ENCODE assay signal across 19 mouse cellular contexts in genomic region chr10:80812391-80813041, GRCm38 (mm10). TPM values are rescaled to one million over a fixed set of nuclear protein-coding genes. Genes with fewer than 3 reads are reported as not detected.
A peak's percentile ranks its signal among the peaks of the same experiment; 100 is the strongest.
DNase-seq lines count a peak whose midpoint lies in the region; ATAC-seq lines count a peak whose summit lies in the region.
"Had no signal": no experiment of that assay in that cellular context is flagged by ENCODE, and none has a peak within 500 bp of the region (broad histone marks: within the 10 kb centered on the region; RNA-seq: fewer than 3 reads in every experiment).

No protein-coding gene starts in this region.

- H3K27ac ChIP-seq in heart, embryonic 13.5 days (replicated peaks): no peak overlapping the region
- no peak overlapping the region for H3K27ac ChIP-seq in neural tube, embryonic 13.5 days (replicated peaks)
- H3K27ac ChIP-seq: heart, embryonic 15.5 days; hindbrain, postnatal 0 days; neural tube, embryonic 15.5 days had no signal

- no peaks in the 10 kb centered on the region for H3K9me3 ChIP-seq in heart, embryonic 13.5 days
- H3K9me3 ChIP-seq in neural tube, embryonic 13.5 days: no peaks in the 10 kb centered on the region
- H3K9me3 ChIP-seq: heart, embryonic 15.5 days; neural tube, embryonic 15.5 days had no signal

- no peaks in the 10 kb centered on the region for H3K36me3 ChIP-seq in heart, embryonic 13.5 days
- H3K36me3 ChIP-seq in neural tube, embryonic 13.5 days: no peaks in the 10 kb centered on the region
- H3K36me3 ChIP-seq: heart, embryonic 15.5 days; neural tube, embryonic 15.5 days had no signal

- 0 out of 2 replicates have a peak overlapping the region, but pooled peaks have one; percentile 42 for H3K9ac ChIP-seq in heart, embryonic 13.5 days
- H3K9ac ChIP-seq in neural tube, embryonic 13.5 days: peak overlapping the region; percentile 43; the same call in 1 of the 2 replicates
- H3K9ac ChIP-seq: forebrain, postnatal 0 days; heart, embryonic 15.5 days; neural tube, embryonic 15.5 days had no signal

- H3K4me1 ChIP-seq in heart, embryonic 13.5 days: peaks cover 39% of the 10 kb centered on the region
- peaks cover 24% of the 10 kb centered on the region for H3K4me1 ChIP-seq in neural tube, embryonic 13.5 days (replicated peaks)

- DNase-seq in adrenal gland, postnatal 10 days: peak; percentile 60
- no peak for DNase-seq in adrenal gland, adult 8-10 months
- DNase-seq in heart, postnatal 10 days: no peak
- DNase-seq in neural tube, embryonic 10.5 days (ENCODE audit: extremely low spot score, low spot score): no peak
- DNase-seq in left cerebral cortex, postnatal 36 days (ENCODE audit: low spot score in 2 of 2): no peak
- DNase-seq in cerebellum, postnatal 4 days (ENCODE audit: low spot score in 2 of 2): no peak
- DNase-seq: cerebellum, adult 11-12 months; cerebellum, postnatal 25 days; forebrain, postnatal 0 days; kidney, adult 8-10 months; kidney, postnatal 4 days; liver; lung, adult 18-20 months had no signal

- H3K4me2 ChIP-seq in heart, embryonic 13.5 days: no peak overlapping the region
- H3K4me2 ChIP-seq in neural tube, embryonic 13.5 days: no peak overlapping the region
- H3K4me2 ChIP-seq: heart, embryonic 15.5 days; neural tube, embryonic 15.5 days had no signal

- intact Hi-C loops in heart, postnatal 10 days (cut with DNase I): no loop called here
- intact Hi-C loops in left cerebral cortex, postnatal 36 days (cut with DNase I): no loop called here

- WGBS in heart, embryonic 13.5 days: 40% methylated on average over 5 of the region's 5 CpGs
- 60% methylated on average over 5 of the region's 5 CpGs for WGBS in neural tube, embryonic 13.5 days

- peaks cover 40% of the 10 kb centered on the region for H3K27me3 ChIP-seq in heart, embryonic 13.5 days (replicated peaks)
- peaks cover 47% of the 10 kb centered on the region for H3K27me3 ChIP-seq in neural tube, embryonic 13.5 days

- no peak for ATAC-seq in heart, embryonic 13.5 days (ENCODE audit: extremely low read depth, insufficient number of reproducible peaks, low FRiP score, low TSS enrichment)
- no peak for ATAC-seq in neural tube, embryonic 13.5 days (ENCODE audit: low read depth)
- ATAC-seq: forebrain, postnatal 0 days; hindbrain, postnatal 0 days had no signal

- no peak overlapping the region for H3K4me3 ChIP-seq in heart, embryonic 13.5 days
- no peak overlapping the region for H3K4me3 ChIP-seq in neural tube, embryonic 13.5 days
- H3K4me3 ChIP-seq: heart, embryonic 15.5 days; neural tube, embryonic 15.5 days had no signal

RNA-seq across cellular contexts. Expression of gene Jsrp1, which starts 0.8 kb away (rescaled TPM):
- 10 to 100 TPM in 1 of 2 experiments, 1 to 10 TPM in 1; 9.8 to 24.0 TPM for total RNA-seq in adrenal gland, postnatal 10 days (2021)
- total RNA-seq in adrenal gland, adult 8-10 months (2022): 10 to 100 TPM in 2 of 4 experiments, 1 to 10 TPM in 2; 5.7 to 23.4 (median 12.4) TPM
- 5.7 and 5.9 TPM in 2 replicates for polyA plus RNA-seq in heart, embryonic 13.5 days (2015; fragmentation: Nextera tagmentation; extraction: Ambion mirVana)
- total RNA-seq in heart, postnatal 10 days (2021): under 1 TPM in 1 of 2 experiments, not detected in 1; 0.74 TPM
- polyA plus RNA-seq in neural tube, embryonic 13.5 days (2015; fragmentation: Nextera tagmentation; extraction: Ambion mirVana): 0.76 and 1.1 TPM in 2 replicates
- total RNA-seq in left cerebral cortex, postnatal 36 days (2021): 1 to 10 TPM; 5.5 to 5.6 TPM
- total RNA-seq: hindbrain, postnatal 0 days; monocyte, adult 5-6 weeks had no signal

RNA-seq across cellular contexts. Expression of gene Amh, which starts 7.5 kb away (rescaled TPM):
- under 1 TPM; 0.57 to 0.79 TPM for total RNA-seq in adrenal gland, postnatal 10 days (2021)
- total RNA-seq in adrenal gland, adult 8-10 months (2022): 1 to 10 TPM in 1 of 4 experiments, under 1 TPM in 3; 0.20 to 1.3 (median 0.68) TPM
- polyA plus RNA-seq in heart, embryonic 13.5 days (2015; fragmentation: Nextera tagmentation; extraction: Ambion mirVana): 0.11 TPM in 1 of 2 replicates, not detected in the other
- under 1 TPM; 0.41 to 0.45 TPM for total RNA-seq in heart, postnatal 10 days (2021)
- 0.11 TPM in 1 of 2 replicates, not detected in the other for polyA plus RNA-seq in neural tube, embryonic 13.5 days (2015; fragmentation: Nextera tagmentation; extraction: Ambion mirVana)
- total RNA-seq in left cerebral cortex, postnatal 36 days (2021): 1 to 10 TPM; 1.2 to 2.0 TPM
- total RNA-seq: monocyte, adult 5-6 weeks had no signal
- polyA plus RNA-seq: forebrain, postnatal 0 days; hindbrain, postnatal 0 days; neural tube, embryonic 15.5 days had no signal

RNA-seq across cellular contexts. Expression of gene Oaz1, which starts 13.9 kb away (rescaled TPM):
- 100 to 1,000 TPM; 700 to 820 TPM for total RNA-seq in adrenal gland, postnatal 10 days (2021)
- total RNA-seq in adrenal gland, adult 8-10 months (2022): 1,000 to 10,000 TPM in 1 of 4 experiments, 100 to 1,000 TPM in 3; 825 to 1,012 (median 923) TPM
- polyA plus RNA-seq in heart, embryonic 13.5 days (2015; fragmentation: Nextera tagmentation; extraction: Ambion mirVana): 2,053 and 2,109 TPM in 2 replicates
- total RNA-seq in heart, postnatal 10 days (2021): 1,000 to 10,000 TPM; 1,023 to 1,076 TPM
- polyA plus RNA-seq in neural tube, embryonic 13.5 days (2015; fragmentation: Nextera tagmentation; extraction: Ambion mirVana): 1,173 and 1,183 TPM in 2 replicates
- total RNA-seq in left cerebral cortex, postnatal 36 days (2021): 100 to 1,000 TPM; 507 to 583 TPM

RNA-seq across cellular contexts. Expression of gene Plekhj1, which starts 14.1 kb away (rescaled TPM):
- 10 to 100 TPM; 50.0 to 63.2 TPM for total RNA-seq in adrenal gland, postnatal 10 days (2021)
- total RNA-seq in adrenal gland, adult 8-10 months (2022): 100 to 1,000 TPM in 3 of 4 experiments, 10 to 100 TPM in 1; 92.4 to 130 (median 107) TPM
- polyA plus RNA-seq in heart, embryonic 13.5 days (2015; fragmentation: Nextera tagmentation; extraction: Ambion mirVana): 79.6 and 86.5 TPM in 2 replicates
- total RNA-seq in heart, postnatal 10 days (2021): 10 to 100 TPM; 32.6 to 32.9 TPM
- polyA plus RNA-seq in neural tube, embryonic 13.5 days (2015; fragmentation: Nextera tagmentation; extraction: Ambion mirVana): 128 and 137 TPM in 2 replicates
- total RNA-seq in left cerebral cortex, postnatal 36 days (2021): 10 to 100 TPM; 53.5 to 63.2 TPM

RNA-seq across cellular contexts. Expression of gene Sf3a2, which starts 14.5 kb away (rescaled TPM):
- total RNA-seq in adrenal gland, postnatal 10 days (2021): 10 to 100 TPM; 45.2 to 50.5 TPM
- 10 to 100 TPM; 52.0 to 78.6 (median 55.5) TPM for total RNA-seq in adrenal gland, adult 8-10 months (2022)
- polyA plus RNA-seq in heart, embryonic 13.5 days (2015; fragmentation: Nextera tagmentation; extraction: Ambion mirVana): 46.3 and 53.4 TPM in 2 replicates
- total RNA-seq in heart, postnatal 10 days (2021): 10 to 100 TPM; 36.8 to 41.4 TPM
- polyA plus RNA-seq in neural tube, embryonic 13.5 days (2015; fragmentation: Nextera tagmentation; extraction: Ambion mirVana): 67.5 and 71.0 TPM in 2 replicates
- total RNA-seq in left cerebral cortex, postnatal 36 days (2021): 10 to 100 TPM; 44.3 to 53.0 TPM
